Mouse (Mus musculus): ENCODE data around the gene Rps6kb2.

DNA sequence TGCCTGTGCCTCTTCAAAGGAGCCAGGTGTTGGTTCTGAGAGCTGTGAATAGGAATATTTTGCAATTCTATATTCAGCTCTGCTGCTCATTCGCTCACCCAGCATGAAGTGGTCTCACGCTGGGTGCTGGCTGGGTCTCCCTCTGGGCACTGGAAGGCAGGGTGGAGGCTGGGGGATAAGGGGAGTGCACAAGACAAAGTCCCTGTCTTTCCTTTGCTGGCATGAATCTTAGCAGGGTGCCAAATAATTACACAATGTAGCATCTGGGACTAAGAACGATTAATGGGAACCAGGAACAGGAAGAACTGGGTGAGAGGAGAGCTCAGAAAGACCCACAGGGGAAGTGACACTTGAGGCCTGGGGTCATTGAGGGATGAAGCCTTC is 16.1 kb downstream of the Rps6kb2 start:
- TF ChIP-seq EP300 (IDR thresholded peaks at IDR 0.05; ENCODE audit: low read depth) (no peak), CTCF (IDR thresholded peaks at IDR 0.05; ENCODE audit: low read depth) (no peak)
